ENCODE assay signal across 8 mouse cellular contexts in genomic region chr8:26891881-26892280, GRCm38 (mm10).
A peak's percentile ranks its signal among the peaks of the same experiment; 100 is the strongest.
DNase-seq lines count a peak whose midpoint lies in the region; ATAC-seq and TF ChIP-seq lines count a peak whose summit lies in the region.

No protein-coding gene starts in this region.

- H3K27ac ChIP-seq in forebrain, embryonic 13.5 days = no peak overlapping the region
- H3K27ac ChIP-seq in forebrain, embryonic 12.5 days = no peak overlapping the region
- peak overlapping the region; percentile 43 for H3K27ac ChIP-seq in bone marrow, adult 2 months (ENCODE audit: control insufficient read depth, insufficient read depth, low read depth, low read length, poor library complexity)
- H3K27ac ChIP-seq in limb, embryonic 14.5 days (replicated peaks; ENCODE audit: low read depth, low read length) = no peak overlapping the region
- H3K27ac ChIP-seq in forebrain, embryonic 16.5 days (ENCODE audit: low read length) = no peak overlapping the region

- no peaks in the 10 kb centered on the region for H3K36me3 ChIP-seq in forebrain, embryonic 13.5 days (ENCODE audit: poor library complexity, severe bottlenecking)
- H3K36me3 ChIP-seq in forebrain, embryonic 12.5 days (replicated peaks) = no peaks in the 10 kb centered on the region
- H3K36me3 ChIP-seq in limb, embryonic 14.5 days (ENCODE audit: control insufficient read depth, insufficient read depth, low read length) = no peaks in the 10 kb centered on the region
- no peaks in the 10 kb centered on the region for H3K36me3 ChIP-seq in forebrain, embryonic 16.5 days (ENCODE audit: control insufficient read depth, insufficient read depth)

- no peak overlapping the region for H3K4me2 ChIP-seq in forebrain, embryonic 13.5 days
- H3K4me2 ChIP-seq in forebrain, embryonic 12.5 days = no peak overlapping the region
- H3K4me2 ChIP-seq in limb, embryonic 14.5 days (replicated peaks; ENCODE audit: low read depth, low read length, severe bottlenecking) = no peak overlapping the region
- no peak overlapping the region for H3K4me2 ChIP-seq in forebrain, embryonic 16.5 days (ENCODE audit: low read length)

- ATAC-seq in forebrain, embryonic 13.5 days = 0 out of 2 replicates have a peak, but pooled peaks have one; percentile 19
- ATAC-seq in forebrain, embryonic 12.5 days (ENCODE audit: low FRiP score) = no peak
- peak; percentile 78 for ATAC-seq in limb, embryonic 14.5 days (ENCODE audit: low FRiP score, low read depth)
- no peak for ATAC-seq in megakaryocyte-erythroid progenitor cell, adult 5-6 weeks (replicated peaks; ENCODE audit: low FRiP score, low TSS enrichment, poor library complexity, severe bottlenecking)
- ATAC-seq in forebrain, embryonic 16.5 days = no peak

- H3K4me3 ChIP-seq in forebrain, embryonic 13.5 days = no peak overlapping the region
- no peak overlapping the region for H3K4me3 ChIP-seq in forebrain, embryonic 12.5 days (replicated peaks)
- H3K4me3 ChIP-seq in bone marrow, adult 2 months (replicated peaks; ENCODE audit: control insufficient read depth, low read depth, low read length) = no peak overlapping the region
- H3K4me3 ChIP-seq in limb, embryonic 14.5 days (replicated peaks; ENCODE audit: low read length) = no peak overlapping the region
- H3K4me3 ChIP-seq in forebrain, embryonic 16.5 days (replicated peaks; ENCODE audit: low read length) = no peak overlapping the region

- H3K9me3 ChIP-seq in forebrain, embryonic 13.5 days (replicated peaks) = no peaks in the 10 kb centered on the region
- H3K9me3 ChIP-seq in forebrain, embryonic 12.5 days = no peaks in the 10 kb centered on the region
- no peaks in the 10 kb centered on the region for H3K9me3 ChIP-seq in limb, embryonic 14.5 days (ENCODE audit: control insufficient read depth, low read length)
- no peaks in the 10 kb centered on the region for H3K9me3 ChIP-seq in forebrain, embryonic 16.5 days (ENCODE audit: control insufficient read depth, low read length)

- no peak for TF ChIP-seq POLR2A in bone marrow, adult 2 months (IDR thresholded peaks at IDR 0.05; ENCODE audit: borderline replicate concordance, control insufficient read depth, low read depth, low read length)
- TF ChIP-seq POLR2A in limb, embryonic 14.5 days (IDR thresholded peaks at IDR 0.05; ENCODE audit: borderline replicate concordance, extremely low read depth, insufficient read depth, insufficient read length) = no peak

- H3K27me3 ChIP-seq in forebrain, embryonic 13.5 days = no peaks in the 10 kb centered on the region
- H3K27me3 ChIP-seq in forebrain, embryonic 12.5 days = no peaks in the 10 kb centered on the region
- H3K27me3 ChIP-seq in limb, embryonic 14.5 days (ENCODE audit: control insufficient read depth, insufficient read depth, low read length) = 0 out of 2 replicates have a peak, but pooled peaks cover 4% of the 10 kb centered on the region
- H3K27me3 ChIP-seq in forebrain, embryonic 16.5 days (replicated peaks; ENCODE audit: control insufficient read depth, insufficient read depth, low read length) = no peaks in the 10 kb centered on the region

- TF ChIP-seq CTCF in bone marrow, adult 2 months (IDR thresholded peaks at IDR 0.05; ENCODE audit: control insufficient read depth, insufficient read depth, low read length) = no peak

- WGBS in forebrain, embryonic 13.5 days = 63% methylated on average over 11 of the region's 11 CpGs
- 65% methylated on average over 11 of the region's 11 CpGs for WGBS in forebrain, embryonic 12.5 days
- WGBS in bone marrow, adult 2 months = 40% methylated on average over 11 of the region's 11 CpGs
- 64% methylated on average over 11 of the region's 11 CpGs for WGBS in limb, embryonic 14.5 days
- WGBS in forebrain, embryonic 16.5 days = 55% methylated on average over 11 of the region's 11 CpGs

- DNase-seq in heart, adult 11 months = peak; percentile 97
- DNase-seq in limb, embryonic 14.5 days (ENCODE audit: low spot score) = peak; percentile 42
- DNase-seq in thymus, postnatal 0 days (ENCODE audit: low spot score) = no peak

- peaks cover 10% of the 10 kb centered on the region for H3K4me1 ChIP-seq in forebrain, embryonic 13.5 days
- H3K4me1 ChIP-seq in forebrain, embryonic 12.5 days = peaks cover 6% of the 10 kb centered on the region; the same call in 1 of the 2 replicates
- peaks cover 4% of the 10 kb centered on the region for H3K4me1 ChIP-seq in bone marrow, adult 2 months (ENCODE audit: control insufficient read depth, insufficient read depth, low read length)
- H3K4me1 ChIP-seq in limb, embryonic 14.5 days (ENCODE audit: control insufficient read depth, insufficient read depth, low read length) = 0 out of 2 replicates have a peak, but pooled peaks cover 3% of the 10 kb centered on the region
- peaks cover 6% of the 10 kb centered on the region for H3K4me1 ChIP-seq in forebrain, embryonic 16.5 days (replicated peaks; ENCODE audit: control insufficient read depth, insufficient read depth, low read length)

- no peak overlapping the region for H3K9ac ChIP-seq in forebrain, embryonic 13.5 days
- no peak overlapping the region for H3K9ac ChIP-seq in forebrain, embryonic 12.5 days
- H3K9ac ChIP-seq in limb, embryonic 14.5 days (ENCODE audit: low read depth, low read length, severe bottlenecking) = no peak overlapping the region
- H3K9ac ChIP-seq in forebrain, embryonic 16.5 days (replicated peaks; ENCODE audit: low read depth, low read length) = no peak overlapping the region

Comparison
In these comparisons a context has a peak if more than half of its experiments do, and no peak if none do; other contexts are left out.
1. ATAC-seq: peak in forebrain, embryonic 13.5 days (single experiment) and limb, embryonic 14.5 days (single experiment); none in forebrain, embryonic 12.5 days (single experiment), megakaryocyte-erythroid progenitor cell, adult 5-6 weeks (single experiment) and forebrain, embryonic 16.5 days (single experiment).